Mouse (Mus musculus) cerebellum, adult 9-10 months (tissue): ENCODE data around the gene F5.

Source experiments
- DNase-seq: peaks from one replicate; pipeline ENCODE4 v3.0.0; 2022

Gene F5

GRCm38 (mm10) chr1:164151387-164152088, at the start of gene F5:
Gene F5 (plus strand): TSS chr1:164151838.
- no peak for DNase-seq

GRCm38 (mm10) chr1:164109763-164110162, 41.9 kb upstream of the F5 start:
- DNase-seq, result no peak

- no peak for DNase-seq
These were observed 40.9 kb upstream of the F5 start for GRCm38 (mm10) chr1:164110591-164111329.

- DNase-seq, result no peak
These were observed 37.4 kb upstream of the F5 start for GRCm38 (mm10) chr1:164114280-164114679.

GRCm38 (mm10) chr1:164114947-164115493, 36.6 kb upstream of the F5 start, which contains the start of gene Selp:
Gene Selp (plus strand): TSS chr1:164115264.
- no peak for DNase-seq

GRCm38 (mm10) chr1:164115647-164116046, 36.0 kb upstream of the F5 start:
- DNase-seq, result no peak

- no peak for DNase-seq
These were observed 33.8 kb upstream of the F5 start for GRCm38 (mm10) chr1:164117869-164118268.

GRCm38 (mm10) chr1:164119892-164120776, 31.5 kb upstream of the F5 start:
- DNase-seq, result no peak

GRCm38 (mm10) chr1:164120777-164121158, 30.9 kb upstream of the F5 start:
- no peak for DNase-seq

- no peak for DNase-seq
These were observed 27.8 kb upstream of the F5 start for GRCm38 (mm10) chr1:164123836-164124235.

- DNase-seq, result no peak
These were observed 21.6 kb upstream of the F5 start for GRCm38 (mm10) chr1:164130013-164130412.

GRCm38 (mm10) chr1:164132609-164133008, 19.0 kb upstream of the F5 start:
- no peak for DNase-seq

GRCm38 (mm10) chr1:164134101-164134500, 17.5 kb upstream of the F5 start:
- DNase-seq, result no peak

- DNase-seq, result no peak
These were observed 16.3 kb upstream of the F5 start for GRCm38 (mm10) chr1:164135360-164135759.

GRCm38 (mm10) chr1:164135960-164136359, 15.7 kb upstream of the F5 start:
- DNase-seq, result no peak

GRCm38 (mm10) chr1:164136636-164137035, 15.0 kb upstream of the F5 start:
- no peak for DNase-seq

GRCm38 (mm10) chr1:164138365-164139130, 13.1 kb upstream of the F5 start:
- DNase-seq, result peak; percentile 32

GRCm38 (mm10) chr1:164139464-164139863, 12.2 kb upstream of the F5 start:
- no peak for DNase-seq

- DNase-seq, result no peak
These were observed 2.6 kb upstream of the F5 start for GRCm38 (mm10) chr1:164149083-164149482.

GRCm38 (mm10) chr1:164152836-164153235, 1.2 kb downstream of the F5 start:
- no peak for DNase-seq

GRCm38 (mm10) chr1:164154983-164155382, 3.3 kb downstream of the F5 start:
- DNase-seq, result no peak

GRCm38 (mm10) chr1:164158571-164158970, 6.9 kb downstream of the F5 start:
- no peak for DNase-seq
